Mouse (Mus musculus) embryonic facial prominence, embryonic 14.5 days (tissue): ENCODE results near the gene Rbsn. TPM values are rescaled to one million over a fixed set of nuclear protein-coding genes. Genes with fewer than 3 reads are reported as not detected.
A peak's percentile ranks its signal among the peaks of the same experiment; 100 is the strongest.

Source experiments
- ATAC-seq: fragments of 200-750 bp; cut with Nextera tagmentation; 2 replicates; pipeline ENCODE4 v1.8.0; 2017; ENCODE audit warnings: low read depth, moderate number of reproducible peaks, moderate TSS enrichment
- DNase-seq: peaks from one replicate; pipeline ENCODE4 v3.0.0-alpha.2; 2015; ENCODE audit warnings: low spot score
- H3K27ac ChIP-seq: fragments of 300-500 bp; sonication (generic); replicated peaks from 2 replicates; pipeline ENCODE4 v1.5.1; 2014; ENCODE audit warnings: low read depth, mild to moderate bottlenecking, low read length, moderate library complexity
- H3K27me3 ChIP-seq: fragments of 300-500 bp; sonication (generic); replicated peaks from 2 replicates; pipeline ENCODE4 v1.6.1; 2014; ENCODE audit warnings: low read length; ENCODE audit not compliant: control insufficient read depth, insufficient read depth
- H3K36me3 ChIP-seq: fragments of 300-500 bp; sonication (generic); 2 replicates; pipeline ENCODE4 v1.6.1; 2014; ENCODE audit warnings: low read length, mixed read lengths; ENCODE audit not compliant: control insufficient read depth, insufficient read depth
- H3K4me1 ChIP-seq: fragments of 300-500 bp; sonication (generic); 2 replicates; pipeline ENCODE4 v1.6.1; 2014; ENCODE audit warnings: antibody characterized with exemption, low read length; ENCODE audit not compliant: control insufficient read depth, insufficient read depth
- H3K4me2 ChIP-seq: fragments of 300-500 bp; sonication (generic); 2 replicates; pipeline ENCODE4 v1.6.1; 2014; ENCODE audit warnings: low read depth, mild to moderate bottlenecking, low read length, moderate library complexity, mixed read lengths
- H3K4me3 ChIP-seq: fragments of 300-500 bp; sonication (generic); 2 replicates; pipeline ENCODE4 v1.5.1; 2014; ENCODE audit warnings: low read depth, mild to moderate bottlenecking, low read length
- H3K9ac ChIP-seq: fragments of 300-500 bp; sonication (generic); 2 replicates; pipeline ENCODE4 v1.6.1; 2014; ENCODE audit warnings: low read depth, mild to moderate bottlenecking, low read length, moderate library complexity, mixed read lengths
- H3K9me3 ChIP-seq: fragments of 300-500 bp; sonication (generic); 2 replicates; pipeline ENCODE4 v1.6.1; 2016; ENCODE audit warnings: low read length; ENCODE audit not compliant: control insufficient read depth
- WGBS: fragments of 180-500 bp; shearing (Covaris S2); extraction: QIAGEN DNeasy Blood & Tissue Kit; methylation state at CpG from one replicate; pipeline ENCODE4 v1.1.7; 2014; 5-methylcytosine and 5-hydroxymethylcytosine counted together
- polyA plus RNA-seq: library from polyadenylated mRNA; unstranded; fragments of >200 nt; fragmentation: Nextera tagmentation; extraction: Ambion mirVana; gene quantifications from 2 replicates; pipeline ENCODE4 v1.2.1, GENCODE M21; 2014

Gene Rbsn
- 18.1 and 19.5 TPM in 2 replicates for polyA plus RNA-seq

DNA sequence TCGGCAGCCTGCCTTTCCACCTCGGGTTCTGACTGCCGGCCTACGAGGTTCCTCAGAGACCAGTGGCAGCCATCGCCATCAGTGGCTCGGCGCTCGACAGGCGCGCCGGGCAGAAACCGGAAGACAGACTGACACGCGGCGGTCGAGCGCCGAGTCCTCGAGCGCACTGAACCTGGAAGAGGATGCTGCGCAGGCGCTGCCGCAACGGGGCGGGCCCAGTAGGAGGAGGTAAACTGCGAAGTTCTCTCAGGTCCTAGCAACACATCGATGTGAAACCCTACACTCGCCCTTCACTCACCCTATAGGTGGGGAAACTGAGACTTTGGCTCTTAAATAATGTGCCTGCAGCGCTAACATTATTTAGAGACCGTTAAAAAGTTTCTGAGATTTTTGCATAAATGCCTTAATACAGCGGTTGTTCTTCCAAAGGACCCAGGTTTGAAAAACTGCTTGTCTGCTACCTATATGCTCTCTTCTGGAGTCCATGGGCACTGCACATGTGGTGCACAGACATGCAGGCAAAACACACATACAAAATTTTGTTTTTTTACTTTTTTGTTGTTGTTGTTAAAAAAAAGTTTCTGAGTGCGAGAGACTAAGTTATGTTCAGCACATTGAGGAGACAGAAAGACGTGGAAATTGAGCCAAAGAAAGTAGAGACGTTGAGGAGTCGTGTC lies at the start of gene Rbsn:
Gene Rbsn, minus strand, starts transcription at position 153 of the 677 bp plus-strand sequence.
- ATAC-seq (peak; percentile 97), DNase-seq (peak; percentile 97)
- 8% methylated on average over 34 of the region's 35 CpGs for WGBS
- Histone ChIP-seq H3K27me3 (no peaks in the 10 kb centered on the region), H3K27ac (peak within 1 kb of the TSS; percentile 82), H3K4me2 (peak within 1 kb of the TSS; percentile 93), H3K36me3 (peaks cover 8% of the 10 kb centered on the region), H3K9me3 (no peaks in the 10 kb centered on the region), H3K4me3 (peak within 1 kb of the TSS; percentile 98), H3K4me1 (peaks cover 7% of the 10 kb centered on the region), H3K9ac (peak within 1 kb of the TSS; percentile 95)

DNA sequence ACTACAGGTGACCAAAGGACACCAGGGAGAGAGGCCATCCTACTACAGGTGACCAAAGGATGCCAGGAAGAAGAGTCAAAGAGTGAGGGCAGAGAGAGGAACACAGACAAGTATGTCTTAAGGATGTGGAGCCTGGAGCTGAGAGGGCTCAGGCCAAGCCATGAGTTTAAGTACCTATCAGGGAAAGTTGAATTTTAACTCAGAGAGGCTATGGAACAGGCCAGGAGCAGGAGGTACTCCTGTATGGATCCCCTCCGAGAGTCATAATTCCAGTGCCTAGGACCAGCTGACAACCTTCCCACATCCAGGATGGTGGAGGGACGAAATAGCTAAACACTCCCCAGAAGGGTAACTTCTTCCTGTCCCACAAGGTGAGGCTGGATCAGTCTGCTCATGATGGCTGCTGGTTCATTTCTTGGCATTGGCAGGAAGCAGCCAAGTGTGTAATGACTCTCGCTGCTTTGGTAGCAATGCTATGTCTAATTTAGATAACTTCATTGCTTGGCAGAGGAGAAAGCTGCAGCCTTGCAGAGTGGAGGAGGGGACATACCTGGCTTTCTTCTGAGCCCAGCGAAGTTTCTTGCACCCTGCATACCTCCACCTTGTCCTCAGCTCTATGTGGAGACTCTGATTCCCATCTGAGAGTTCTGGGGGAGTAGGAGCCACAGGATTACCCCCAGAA lies 46.6 kb upstream of the Rbsn start:
- ATAC-seq = no peak
- no peak overlapping the region for H3K4me2 ChIP-seq
- no peaks in the 10 kb centered on the region for H3K9me3 ChIP-seq
- H3K4me3 ChIP-seq = no peak overlapping the region
- H3K27ac ChIP-seq = no peak overlapping the region
- no peak overlapping the region for H3K9ac ChIP-seq
- no peaks in the 10 kb centered on the region for H3K36me3 ChIP-seq
- 63% methylated on average over 4 of the region's 4 CpGs for WGBS
- DNase-seq = no peak
- no peaks in the 10 kb centered on the region for H3K27me3 ChIP-seq
- no peaks in the 10 kb centered on the region for H3K4me1 ChIP-seq

DNA sequence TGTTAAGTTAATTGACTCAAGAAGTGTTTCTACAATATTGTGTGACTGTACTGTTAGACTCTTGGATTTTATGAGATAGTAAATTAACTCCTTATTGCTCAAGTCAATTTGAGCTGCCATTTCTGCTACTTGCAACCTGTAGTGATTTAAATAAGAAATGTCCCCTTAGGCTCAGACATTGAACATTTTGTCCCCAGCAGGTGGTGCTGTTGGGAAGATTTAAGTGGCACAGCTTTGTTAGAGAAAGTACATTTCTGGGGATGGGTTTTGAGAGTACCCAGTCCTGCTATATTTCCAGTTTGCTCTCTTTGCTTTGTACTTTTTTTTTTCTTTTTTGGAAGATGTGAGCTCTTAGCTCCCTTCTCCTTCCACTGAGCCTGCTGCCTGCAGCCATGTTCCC lies 40.6 kb upstream of the Rbsn start:
- Histone ChIP-seq H3K9me3 (peaks cover 6% of the 10 kb centered on the region; the same call in 1 of the 2 replicates), H3K4me1 (no peaks in the 10 kb centered on the region), H3K4me2 (no peak overlapping the region), H3K9ac (no peak overlapping the region), H3K4me3 (no peak overlapping the region), H3K36me3 (no peaks in the 10 kb centered on the region), H3K27ac (no peak overlapping the region), H3K27me3 (no peaks in the 10 kb centered on the region)
- DNase-seq (no peak), ATAC-seq (no peak)

DNA sequence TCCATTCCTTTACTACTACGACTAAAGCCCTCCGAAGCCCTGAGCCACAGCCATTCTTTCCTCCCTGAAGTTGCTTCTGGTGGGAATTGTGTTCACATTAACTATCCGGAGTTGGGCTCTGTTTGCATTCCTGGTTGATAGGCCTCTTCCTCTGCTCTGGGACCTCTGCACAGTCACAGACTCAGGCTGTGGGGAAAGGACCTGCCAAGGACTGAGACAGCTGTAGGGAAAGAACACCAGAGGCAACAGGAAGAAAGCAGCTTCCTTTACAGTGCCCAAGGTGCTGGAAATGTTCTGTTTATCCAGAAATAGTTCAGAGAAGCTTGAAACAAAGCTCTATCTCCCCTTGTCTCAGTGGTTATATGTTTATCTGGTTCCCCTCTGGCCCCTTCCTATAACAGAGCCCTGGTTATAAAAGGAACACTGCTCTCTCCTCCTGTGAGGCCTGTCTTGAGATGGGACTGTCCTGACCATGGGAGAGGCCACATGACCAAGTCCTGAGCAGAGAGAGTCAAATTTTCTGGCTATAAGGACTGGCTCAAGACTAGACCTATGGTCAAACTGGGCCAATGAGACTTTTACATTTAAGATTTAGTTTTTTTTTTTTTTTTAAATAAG lies 38.6 kb upstream of the Rbsn start:
- no peak overlapping the region for H3K9ac ChIP-seq
- no peak overlapping the region for H3K27ac ChIP-seq
- 62% methylated on average over 3 of the region's 3 CpGs for WGBS
- H3K9me3 ChIP-seq = peaks cover 6% of the 10 kb centered on the region; the same call in 1 of the 2 replicates
- H3K4me3 ChIP-seq = no peak overlapping the region
- DNase-seq (no peak), ATAC-seq (no peak)
- no peaks in the 10 kb centered on the region for H3K36me3 ChIP-seq
- no peaks in the 10 kb centered on the region for H3K27me3 ChIP-seq
- no peak overlapping the region for H3K4me2 ChIP-seq
- H3K4me1 ChIP-seq = no peaks in the 10 kb centered on the region

DNA sequence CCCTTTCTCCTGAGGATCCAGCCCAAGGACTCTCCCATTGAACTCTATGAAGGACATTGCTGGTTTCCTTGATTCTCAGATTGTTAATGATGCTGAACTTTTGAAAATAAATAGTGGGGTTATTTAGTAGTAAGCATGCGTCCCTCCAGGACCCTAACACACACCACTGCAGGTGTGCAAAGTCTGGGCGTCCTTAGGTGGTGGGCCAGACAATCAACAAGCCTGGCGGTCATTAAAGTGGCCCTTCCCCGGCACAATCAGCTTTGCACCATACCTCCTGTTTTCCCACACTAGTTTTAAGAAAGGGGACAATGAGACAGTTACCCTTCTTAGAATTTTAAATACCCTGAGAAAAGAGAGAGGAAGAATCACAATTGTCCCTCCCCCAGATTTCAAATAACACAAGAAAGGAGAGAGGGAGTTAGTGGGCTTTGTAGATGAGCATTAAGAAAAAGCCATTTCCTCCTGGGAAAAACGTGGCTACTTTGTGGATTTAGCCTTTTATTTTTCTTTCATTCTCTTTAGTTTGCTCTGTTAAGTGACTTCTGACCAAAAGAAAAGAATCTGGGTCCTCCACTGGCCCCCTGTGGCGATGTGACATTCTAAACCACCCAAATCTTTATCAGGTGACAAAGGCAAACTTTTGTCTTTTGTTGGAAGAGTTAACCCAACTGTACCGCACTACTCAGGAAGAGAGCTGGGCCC lies 32.6 kb upstream of the Rbsn start:
- H3K9me3 ChIP-seq = no peaks in the 10 kb centered on the region
- H3K9ac ChIP-seq = no peak overlapping the region
- WGBS = 19% methylated on average over 7 of the region's 7 CpGs
- H3K27ac ChIP-seq = no peak overlapping the region
- H3K27me3 ChIP-seq = peaks cover 32% of the 10 kb centered on the region
- H3K4me3 ChIP-seq = no peak overlapping the region
- ATAC-seq = no peak
- no peak for DNase-seq
- no peak overlapping the region for H3K4me2 ChIP-seq
- no peaks in the 10 kb centered on the region for H3K36me3 ChIP-seq
- no peaks in the 10 kb centered on the region for H3K4me1 ChIP-seq

DNA sequence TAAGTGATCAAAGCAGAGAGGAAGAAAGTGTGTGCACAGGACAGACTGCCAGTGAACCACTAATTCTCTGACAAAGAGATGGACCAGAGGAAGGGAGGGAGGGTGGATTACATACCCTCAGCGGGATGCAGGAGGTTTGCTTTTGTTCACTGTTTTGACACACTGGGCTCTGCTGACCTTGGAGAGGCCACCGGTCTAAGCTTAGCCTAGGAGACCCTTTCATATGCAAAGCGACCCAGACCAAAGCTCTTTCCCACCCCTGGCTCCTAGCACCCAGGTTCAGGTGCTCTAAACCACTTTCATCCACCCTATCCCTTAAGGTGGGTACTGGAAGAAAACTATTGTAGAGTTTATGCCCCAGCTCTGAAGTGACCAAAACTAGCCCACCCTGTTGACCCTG lies 31.6 kb upstream of the Rbsn start:
- no peak for ATAC-seq
- Histone ChIP-seq H3K9ac (no peak overlapping the region), H3K4me3 (no peak overlapping the region), H3K27me3 (peaks cover 32% of the 10 kb centered on the region), H3K36me3 (no peaks in the 10 kb centered on the region), H3K4me2 (no peak overlapping the region), H3K9me3 (no peaks in the 10 kb centered on the region), H3K27ac (no peak overlapping the region), H3K4me1 (no peaks in the 10 kb centered on the region)
- no peak for DNase-seq
- 7% methylated on average over 3 of the region's 3 CpGs for WGBS

DNA sequence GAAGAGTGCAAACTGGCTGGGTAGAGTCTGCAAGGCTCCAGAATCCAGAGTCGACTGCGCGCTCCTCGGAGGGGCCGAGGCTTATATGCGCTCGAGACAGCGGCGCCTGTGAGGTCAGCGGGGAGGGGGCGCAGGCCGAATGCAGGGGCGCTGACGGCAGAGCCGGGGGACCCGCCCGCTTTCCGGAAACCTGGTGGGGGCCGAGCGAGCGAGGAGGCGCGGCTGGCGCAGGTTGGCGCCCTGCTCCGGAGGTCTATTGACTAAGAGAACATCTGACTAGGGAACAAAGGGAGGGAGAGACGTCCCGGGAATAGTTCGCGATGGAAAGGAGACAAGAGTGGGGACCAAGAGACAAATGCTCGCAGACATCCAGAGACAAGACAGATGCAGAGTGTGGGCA lies 29.9 kb upstream of the Rbsn start, which contains the start of gene Trh:
Gene Trh, minus strand, starts transcription at position 60 of the 400 bp plus-strand sequence.
- H3K9me3 ChIP-seq = no peaks in the 10 kb centered on the region
- no peak within 1 kb of the TSS for H3K27ac ChIP-seq
- H3K36me3 ChIP-seq = no peaks in the 10 kb centered on the region
- peak within 1 kb of the TSS; percentile 56 for H3K4me2 ChIP-seq
- no peaks in the 10 kb centered on the region for H3K4me1 ChIP-seq
- peak within 1 kb of the TSS; percentile 35 for H3K4me3 ChIP-seq
- DNase-seq = no peak
- H3K9ac ChIP-seq = peak within 1 kb of the TSS; percentile 45
- no peak; the same call in 1 of the 2 replicates for ATAC-seq
- peaks cover 32% of the 10 kb centered on the region for H3K27me3 ChIP-seq
- WGBS = 1% methylated on average over 31 of the region's 31 CpGs

DNA sequence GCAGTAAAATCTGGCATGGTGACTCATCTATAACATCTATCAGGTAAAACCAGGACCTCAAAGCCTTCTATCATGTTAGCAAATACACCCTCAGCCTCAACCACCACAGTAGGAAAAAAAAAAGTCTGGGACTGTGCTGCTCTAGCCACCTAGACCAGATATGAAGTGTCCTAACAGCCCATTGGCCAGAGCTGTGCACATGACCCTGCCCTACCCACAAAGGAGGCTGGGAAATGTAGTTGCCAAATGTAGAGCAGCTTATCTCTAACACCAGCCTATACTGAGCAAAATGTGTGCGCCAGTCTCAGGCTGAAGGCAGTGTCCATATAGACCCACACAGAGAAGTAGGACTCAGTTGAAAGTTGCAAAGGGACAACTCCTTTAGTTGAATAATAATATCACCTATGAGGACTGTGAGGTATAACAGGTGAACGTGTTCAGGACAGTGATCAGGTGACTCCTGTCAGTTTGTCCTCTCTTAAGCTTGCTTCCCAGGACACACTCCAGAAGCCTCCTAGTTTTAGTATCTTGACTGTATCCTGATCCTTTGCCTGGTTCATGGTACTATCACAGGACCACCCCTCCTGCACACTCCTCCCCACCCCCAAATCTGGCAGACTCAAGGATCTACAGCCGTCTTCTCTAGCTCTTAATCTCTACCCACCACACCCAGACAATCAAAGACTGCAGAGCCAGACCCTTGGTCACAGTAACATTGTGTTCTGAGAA lies 26.6 kb upstream of the Rbsn start:
- Histone ChIP-seq H3K36me3 (no peaks in the 10 kb centered on the region), H3K27me3 (peaks cover 32% of the 10 kb centered on the region), H3K4me3 (no peak overlapping the region), H3K4me2 (no peak overlapping the region), H3K4me1 (no peaks in the 10 kb centered on the region), H3K9me3 (no peaks in the 10 kb centered on the region), H3K9ac (no peak overlapping the region), H3K27ac (no peak overlapping the region)
- peak; percentile 9 for DNase-seq
- peak; percentile 89 for ATAC-seq
- 54% methylated on average over 3 of the region's 3 CpGs for WGBS
